Mouse (Mus musculus): ENCODE measurements around the gene Iqcb1.
"Not testable (repeated sequence)": the region's sequence is repeated elsewhere in the genome, so short reads cannot be mapped to it uniquely, and the experiment has no call there.

The Iqcb1 gene

DNA sequence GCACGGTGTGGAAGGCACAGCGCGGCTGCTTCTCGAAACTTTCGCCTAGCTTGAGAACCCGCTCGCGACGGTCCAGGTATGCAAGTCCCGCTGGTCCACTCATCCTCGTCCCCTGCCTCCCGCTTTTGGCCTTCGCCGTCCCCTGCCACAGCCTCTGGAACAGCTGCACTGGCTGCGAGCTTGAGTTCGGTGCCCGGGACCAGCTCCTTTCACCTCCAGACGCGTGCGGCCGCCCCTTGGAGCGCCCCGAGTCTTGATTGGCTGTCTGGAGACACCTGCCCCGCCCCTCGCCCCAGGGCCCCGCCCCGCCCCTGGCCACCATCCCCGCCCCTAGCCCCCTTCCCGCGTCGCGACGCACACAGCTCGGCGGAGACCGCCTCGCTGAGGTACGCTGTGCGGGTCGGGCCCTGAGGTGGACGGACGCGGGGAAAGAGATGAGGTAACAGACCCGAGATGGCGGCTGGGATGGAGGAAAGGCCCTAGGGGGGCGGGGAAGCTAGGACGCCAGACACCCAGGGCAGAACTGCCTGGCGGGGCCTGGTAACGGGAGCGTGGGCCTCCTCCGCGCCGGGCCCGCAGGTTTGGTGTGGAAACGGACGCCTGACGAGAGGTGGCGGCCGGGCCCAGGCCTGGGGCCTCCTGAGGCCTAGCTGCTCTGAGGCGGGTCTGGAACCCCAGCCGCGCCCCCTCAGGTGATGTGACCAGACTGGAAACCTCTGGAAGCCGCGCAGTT, at the start of gene Iqcb1:
Iqcb1 (plus strand) TSS at position 332 of the 733 bp plus-strand sequence.
- peak; percentile 76 to 81 for DNase-seq (ENCODE audit: low spot score in 2 of 2)

DNA sequence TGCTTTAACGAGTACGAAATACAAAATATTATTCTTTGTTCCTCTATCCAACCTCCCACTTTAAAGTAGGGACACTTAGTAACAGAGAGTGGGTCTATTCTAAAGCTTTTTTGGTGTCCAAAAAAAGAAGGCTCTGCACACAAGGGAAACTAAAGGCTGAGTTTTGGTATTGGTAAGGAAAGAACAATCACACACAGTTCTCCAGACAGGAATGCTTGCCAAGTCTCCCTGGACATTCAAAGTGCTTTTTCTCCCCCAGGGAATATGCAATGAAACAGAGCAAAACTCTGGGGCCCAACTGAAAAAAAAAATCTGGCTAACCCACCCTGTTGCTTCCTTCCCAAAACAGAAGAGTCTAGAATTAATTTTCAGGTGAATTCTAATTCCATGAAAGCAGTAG, 44.0 kb upstream of the Iqcb1 start:
- no peak for DNase-seq (ENCODE audit: low spot score in 2 of 2)

DNA sequence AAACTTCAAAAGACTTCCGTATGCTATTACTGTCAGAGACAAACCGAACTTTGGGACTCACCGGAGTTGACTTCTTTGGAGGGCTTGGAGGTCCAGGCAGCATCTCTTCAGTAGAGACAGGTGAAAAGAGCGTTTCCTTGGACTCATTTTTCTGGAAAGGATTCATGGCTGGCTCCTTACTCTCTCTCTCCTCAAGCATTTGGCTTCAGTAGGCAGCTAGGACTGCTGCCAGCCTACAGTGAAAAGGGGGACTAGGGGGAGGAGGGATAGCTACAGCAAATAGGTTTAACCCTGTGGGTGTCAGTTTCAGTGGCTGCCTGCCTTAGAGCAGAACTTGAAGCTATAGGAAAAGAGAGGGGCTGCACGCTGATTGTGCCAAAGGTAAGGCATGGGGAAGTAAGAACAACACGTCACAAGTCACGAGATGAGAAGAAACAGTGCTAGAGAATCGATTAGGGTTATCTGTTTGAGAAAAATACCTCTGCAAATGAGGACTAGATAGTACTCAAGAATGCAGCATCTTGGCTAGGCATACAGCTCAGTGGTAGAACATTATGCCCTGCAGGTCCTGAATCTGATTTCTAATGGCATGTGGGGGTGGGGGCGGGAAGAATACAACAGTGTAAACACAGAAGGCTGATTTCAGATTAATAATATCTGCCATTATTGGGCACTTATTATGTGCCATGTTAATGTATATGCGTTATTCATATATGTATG, 43.4 kb upstream of the Iqcb1 start, which contains the start of gene Slc15a2:
Slc15a2 (minus strand) TSS at position 369 of the 720 bp plus-strand sequence.
- DNase-seq (ENCODE audit: low spot score in 2 of 2), result no peak

DNA sequence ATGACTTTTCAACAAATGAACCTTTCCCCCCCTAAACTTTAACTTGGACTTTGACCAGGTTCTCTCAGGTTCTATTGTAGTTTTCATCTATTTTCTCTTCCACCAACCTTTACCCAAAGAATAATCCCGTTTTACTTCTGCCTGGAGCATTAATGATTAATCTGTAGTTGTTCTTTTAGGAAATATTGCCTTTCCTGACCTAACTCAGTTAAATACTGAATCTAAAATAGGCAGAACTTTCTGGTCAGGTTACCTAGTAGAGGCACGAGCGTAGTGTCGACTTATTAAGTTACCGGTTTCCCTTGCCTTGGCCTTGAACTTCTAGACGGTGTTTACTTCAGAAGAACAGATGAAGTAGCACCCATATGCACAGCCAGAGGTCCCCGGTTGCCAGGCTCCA, 41.7 kb upstream of the Iqcb1 start:
- DNase-seq (ENCODE audit: low spot score in 2 of 2), result no peak

DNA sequence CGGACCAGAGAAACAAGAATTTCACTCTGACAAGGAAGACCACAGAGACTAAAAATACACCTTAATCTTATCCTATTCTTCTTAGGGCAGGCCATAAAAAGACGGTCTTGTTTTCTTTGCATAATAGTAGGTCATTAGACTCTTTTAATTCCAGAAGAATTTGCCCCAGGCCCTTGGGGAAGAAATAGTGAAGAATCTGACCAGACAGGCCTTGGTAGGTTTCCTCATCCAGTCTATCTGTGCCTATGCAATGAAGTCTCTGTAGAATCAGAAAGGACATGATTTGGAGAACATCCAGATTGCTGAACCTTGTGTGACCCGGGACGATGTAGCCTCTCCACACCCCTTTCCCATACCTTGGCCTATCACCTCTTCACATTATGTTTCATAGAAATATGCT, 38.0 kb upstream of the Iqcb1 start:
- no peak for DNase-seq (ENCODE audit: low spot score in 2 of 2)

DNA sequence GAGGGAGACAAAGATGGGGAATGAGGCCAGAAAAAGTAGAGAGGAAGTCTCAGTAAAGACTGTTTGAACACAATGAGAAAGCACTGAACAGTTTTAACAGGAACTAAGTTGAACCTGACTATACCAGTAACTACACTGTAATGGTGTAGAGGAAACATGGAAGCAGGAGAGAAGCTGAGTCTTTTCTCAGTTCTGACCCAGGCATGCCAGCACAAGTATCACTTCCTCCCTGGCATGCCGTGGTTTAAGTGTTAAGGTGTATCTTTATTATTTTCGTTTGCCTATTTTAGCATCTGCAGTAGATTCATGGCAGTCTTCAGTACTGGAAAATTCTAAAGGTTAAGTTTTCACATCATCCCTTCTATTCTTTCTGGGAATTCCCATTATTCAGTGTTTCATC, 33.2 kb upstream of the Iqcb1 start:
- DNase-seq (ENCODE audit: low spot score in 2 of 2), result no peak

DNA sequence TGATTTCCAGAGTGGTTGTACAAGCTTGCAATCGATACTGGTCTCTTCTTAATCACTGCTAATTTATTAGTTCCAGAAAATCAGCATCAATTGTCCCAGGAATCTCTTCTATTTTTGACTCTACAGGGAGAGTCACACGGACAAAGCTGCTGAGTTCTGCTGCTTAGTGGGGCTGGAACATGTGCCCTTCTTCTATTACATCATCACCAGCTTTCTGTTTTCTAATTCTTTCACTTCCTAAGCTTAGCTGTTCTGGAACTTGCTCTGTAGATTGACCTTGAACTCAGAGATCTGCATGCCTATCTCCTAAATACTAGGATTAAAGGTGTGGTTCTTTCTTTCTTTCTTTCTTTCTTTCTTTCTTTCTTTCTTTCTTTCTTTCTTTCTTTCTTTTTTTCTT, 29.9 kb upstream of the Iqcb1 start:
- no peak for DNase-seq (ENCODE audit: low spot score in 2 of 2)

DNA sequence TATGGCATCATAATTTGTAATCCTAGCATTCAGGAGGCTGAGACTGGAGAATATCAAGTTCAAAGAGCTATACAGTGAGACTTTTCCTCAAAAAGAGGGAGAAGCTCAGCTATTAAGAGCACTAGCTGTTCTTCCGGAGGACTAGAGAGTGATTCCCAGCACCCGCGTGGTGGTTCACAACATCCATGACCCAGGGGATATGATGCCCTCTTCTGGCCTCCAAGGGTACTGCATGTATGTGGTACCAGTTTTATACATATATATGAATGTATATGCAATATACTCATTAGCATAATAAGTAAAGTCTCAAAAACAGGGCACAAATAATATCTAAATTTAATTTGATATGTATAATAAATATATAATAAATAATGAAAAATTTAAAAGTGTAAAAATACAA, 25.8 kb upstream of the Iqcb1 start:
- no peak for DNase-seq (ENCODE audit: low spot score in 2 of 2)

DNA sequence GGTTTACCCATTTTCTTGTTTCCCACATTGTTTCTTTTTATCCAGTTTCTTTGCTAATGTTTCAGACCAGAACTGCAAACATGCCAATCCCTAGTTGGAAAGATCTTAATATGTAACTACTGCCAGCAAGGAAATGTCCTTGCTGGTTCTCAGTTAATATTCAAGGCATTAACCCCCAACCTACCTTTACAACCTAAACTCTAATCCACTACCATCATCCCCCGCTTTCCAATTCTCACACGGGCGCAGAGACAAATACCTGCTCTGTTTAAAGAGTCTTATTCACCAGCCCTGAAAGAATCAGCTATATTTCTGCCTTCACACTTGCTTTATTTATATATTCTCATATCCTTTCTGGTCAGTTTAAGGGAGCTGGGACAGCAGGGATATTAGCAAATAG, 19.6 kb upstream of the Iqcb1 start:
- DNase-seq (ENCODE audit: low spot score in 2 of 2), result no peak

DNA sequence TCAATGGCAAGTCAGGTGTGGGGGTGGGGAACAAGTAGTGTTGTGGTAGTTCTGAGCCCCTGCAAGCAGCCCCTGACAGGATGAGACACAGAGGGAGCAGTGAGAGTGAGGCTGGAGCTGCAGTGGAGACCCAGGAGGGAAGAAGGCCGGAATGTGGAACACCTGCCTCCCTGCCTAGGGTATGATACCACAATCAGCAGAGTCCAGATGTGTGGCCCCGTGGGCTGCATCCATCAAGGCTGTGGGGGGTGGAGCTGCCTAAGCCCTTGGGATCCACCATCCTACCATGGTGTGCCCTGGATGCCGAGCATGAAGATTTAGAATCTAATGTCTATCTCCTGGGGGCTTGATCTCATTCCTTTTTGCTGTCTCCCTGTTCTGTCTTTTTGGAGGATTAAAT, 14.5 kb upstream of the Iqcb1 start:
- DNase-seq (ENCODE audit: low spot score in 2 of 2), result no peak

DNA sequence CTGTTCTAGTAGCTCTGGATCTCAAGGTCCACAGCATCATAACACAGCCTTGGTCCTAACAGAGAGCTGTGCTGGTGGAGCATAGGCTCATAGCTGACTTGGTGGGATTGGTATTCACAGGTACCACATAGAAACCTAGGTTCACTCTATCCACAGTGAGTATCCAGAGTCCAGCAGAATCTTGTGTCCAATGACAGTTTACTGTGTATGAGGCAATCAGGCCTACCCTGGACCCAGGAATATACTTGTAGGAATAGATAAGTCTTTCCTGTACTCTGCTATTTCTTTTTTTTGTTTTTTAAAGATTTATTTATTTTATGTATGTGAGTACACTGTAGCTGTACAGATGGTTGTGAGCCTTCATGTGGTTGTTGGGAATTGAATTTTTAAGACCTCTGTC, 11.3 kb upstream of the Iqcb1 start:
- no peak for DNase-seq (ENCODE audit: low spot score in 2 of 2)

DNA sequence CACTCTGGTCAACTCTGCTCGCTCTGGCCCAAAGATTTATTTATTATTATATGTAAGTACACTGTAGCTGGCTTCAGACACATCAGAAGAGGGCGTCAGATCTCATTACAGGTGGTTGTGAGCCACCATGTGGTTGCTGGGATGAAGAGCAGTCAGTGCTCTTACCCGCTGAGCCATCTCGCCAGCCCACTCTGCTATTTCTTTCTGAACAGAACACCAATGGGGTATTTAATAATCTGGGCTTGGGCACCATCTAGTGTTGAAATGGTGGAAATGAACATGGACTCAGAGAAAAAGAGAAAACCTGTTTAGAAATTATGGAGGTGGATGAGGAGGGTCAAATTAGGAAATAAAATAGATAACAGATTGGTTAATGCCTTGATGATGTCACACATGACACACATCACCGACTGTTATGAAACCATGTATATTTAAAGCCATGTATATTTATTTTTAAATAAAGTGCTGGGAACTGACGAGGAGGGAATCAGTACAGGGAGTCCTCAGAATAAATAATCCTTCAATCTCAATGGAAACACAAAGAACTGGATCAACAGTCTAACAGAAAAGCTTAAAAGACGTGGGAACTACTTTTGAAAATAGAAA, 10.8 kb upstream of the Iqcb1 start:
- peak; percentile 42 to 62 for DNase-seq (ENCODE audit: low spot score in 2 of 2)

DNA sequence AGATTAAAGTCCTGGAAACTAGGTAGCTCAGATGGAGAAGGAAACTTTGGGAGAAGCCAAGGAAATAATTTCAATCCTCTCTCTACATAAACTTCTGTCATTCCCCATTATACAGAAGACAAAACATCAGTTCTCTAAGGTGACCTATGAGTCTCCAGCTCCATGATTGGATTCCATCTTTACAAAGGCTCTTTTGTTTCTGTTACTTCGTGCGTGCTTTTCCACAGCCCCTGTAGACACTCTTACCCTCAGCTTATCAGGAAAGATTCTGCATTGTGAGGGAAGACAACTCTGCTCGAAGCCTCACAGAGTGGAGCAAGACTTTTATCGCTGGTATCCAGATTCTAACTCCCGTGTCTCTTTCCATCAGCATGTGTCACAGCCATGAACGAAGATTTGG, 8.2 kb upstream of the Iqcb1 start:
- no peak for DNase-seq (ENCODE audit: low spot score in 2 of 2)

DNA sequence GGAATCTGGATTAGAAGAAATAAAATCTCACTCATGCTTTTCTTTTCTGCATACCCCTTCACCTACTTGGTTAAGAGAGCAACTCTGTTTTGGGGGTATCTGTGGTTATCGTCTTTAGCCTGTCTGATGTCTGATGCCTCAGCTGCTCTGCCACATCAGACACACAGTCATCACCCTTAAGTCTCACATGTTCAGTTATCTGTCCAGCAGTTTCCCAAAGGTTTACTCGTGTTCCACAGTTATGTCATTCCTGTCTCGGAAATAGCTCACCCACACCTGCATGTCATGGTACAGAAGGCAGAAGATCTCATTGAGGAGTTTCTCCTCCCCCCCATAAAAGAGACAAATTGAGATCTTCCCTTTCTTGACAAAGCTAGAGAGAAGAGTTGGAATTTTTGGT, 7.4 kb upstream of the Iqcb1 start:
- no peak for DNase-seq (ENCODE audit: low spot score in 2 of 2)

DNA sequence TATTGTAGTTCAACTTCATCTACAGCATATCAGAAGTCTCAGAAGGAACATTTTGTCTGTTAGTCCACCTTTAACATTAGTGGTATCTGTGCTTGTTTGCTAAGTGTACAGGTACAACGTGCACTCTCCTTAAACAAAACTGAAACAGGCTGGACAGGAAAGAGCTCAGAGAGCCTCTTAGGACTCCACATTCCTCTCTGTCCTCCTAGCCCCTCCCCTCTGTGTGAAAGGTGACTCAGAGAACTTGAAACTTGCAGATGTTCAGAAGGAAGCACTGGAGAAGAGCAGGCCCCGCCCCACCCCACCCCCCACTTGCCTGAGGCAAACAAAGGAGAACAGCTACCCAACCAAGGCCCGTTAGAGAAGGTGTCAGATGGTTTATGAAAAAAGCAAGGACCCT, 6.7 kb upstream of the Iqcb1 start:
- no peak for DNase-seq (ENCODE audit: low spot score in 2 of 2)

DNA sequence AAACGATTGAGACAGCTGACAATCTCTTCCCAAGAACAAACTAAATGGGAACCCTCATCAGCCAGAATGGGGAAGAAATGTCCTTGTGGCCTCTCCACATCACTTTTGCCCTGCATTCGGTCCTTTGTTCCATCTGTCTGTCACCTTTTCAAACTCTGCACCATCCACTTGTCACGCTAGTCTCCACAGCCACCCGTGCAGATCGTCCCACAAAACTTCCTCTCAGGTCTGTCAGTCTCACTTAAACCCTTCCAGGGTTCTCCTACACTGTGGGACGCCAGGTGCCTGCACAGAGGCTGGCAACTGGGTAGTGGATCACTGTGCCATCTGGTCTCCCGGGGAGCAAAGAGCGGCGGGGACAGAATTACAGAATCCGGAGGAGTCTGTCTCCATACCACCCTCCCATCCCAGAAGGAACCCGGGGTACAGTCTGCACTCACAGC, 553 bp upstream of the Iqcb1 start:
- DNase-seq (ENCODE audit: low spot score in 2 of 2), result no peak

DNA sequence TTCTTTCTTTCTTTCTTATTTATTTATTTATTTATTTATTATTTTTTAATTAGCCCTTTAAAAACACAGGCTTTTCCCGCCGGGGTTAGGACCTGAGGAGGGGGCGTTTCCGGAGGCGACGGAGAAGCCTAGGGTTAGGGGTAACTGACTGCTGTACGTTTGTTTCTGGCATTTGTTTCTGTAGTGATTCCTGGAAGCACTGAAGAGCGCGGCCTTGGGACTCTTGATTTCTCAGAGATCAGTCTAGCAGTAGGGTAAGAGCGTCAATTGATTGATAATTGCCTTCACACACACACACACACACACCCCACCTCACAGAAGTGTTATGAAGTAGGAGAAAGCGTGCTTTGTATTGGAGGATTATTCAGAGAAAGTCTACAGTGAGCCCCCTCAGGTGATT, 635 bp downstream of the Iqcb1 start:
- DNase-seq (ENCODE audit: low spot score in 2 of 2), result no peak

DNA sequence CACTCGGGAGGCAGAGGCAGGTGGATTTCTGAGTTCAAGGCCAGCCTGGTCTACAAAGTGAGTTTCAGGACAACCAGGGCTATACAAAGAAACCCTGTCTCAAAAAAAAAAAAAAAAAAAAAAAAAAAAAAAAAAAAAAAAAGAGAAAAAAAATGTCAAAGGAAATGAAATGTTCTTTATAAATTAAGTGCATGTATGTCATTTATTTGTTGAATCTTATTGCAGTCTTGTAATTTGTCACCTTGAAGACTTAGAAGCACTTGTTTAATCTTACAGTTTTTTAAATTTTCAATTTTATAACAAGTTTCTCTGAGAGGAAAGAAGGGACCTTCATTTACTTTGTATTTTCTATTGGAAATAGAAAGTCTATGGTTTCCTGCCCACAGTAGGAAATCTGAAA, 18.7 kb downstream of the Iqcb1 start:
- DNase-seq (ENCODE audit: low spot score in 2 of 2), result not testable (repeated sequence)

DNA sequence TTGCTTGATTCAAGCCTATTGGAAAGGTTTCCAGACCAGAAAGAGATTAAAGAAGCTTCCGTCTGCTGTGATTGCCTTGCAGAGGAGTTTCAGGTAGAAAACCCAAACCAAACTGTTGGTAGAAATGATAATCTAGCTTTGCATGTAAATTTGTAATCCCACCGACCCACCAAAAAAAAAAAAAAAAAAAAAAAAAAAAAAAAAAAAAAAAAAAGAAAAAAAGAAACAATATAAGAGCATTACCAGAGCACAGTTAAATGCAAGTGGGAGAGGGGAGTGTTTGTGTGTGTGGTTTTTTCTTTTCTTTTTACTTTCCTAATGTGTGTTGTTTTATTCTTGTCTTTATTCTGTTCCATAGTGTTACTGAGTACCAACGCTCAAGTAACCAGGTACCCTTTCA, 23.0 kb downstream of the Iqcb1 start:
- DNase-seq (ENCODE audit: low spot score in 2 of 2), result no peak

DNA sequence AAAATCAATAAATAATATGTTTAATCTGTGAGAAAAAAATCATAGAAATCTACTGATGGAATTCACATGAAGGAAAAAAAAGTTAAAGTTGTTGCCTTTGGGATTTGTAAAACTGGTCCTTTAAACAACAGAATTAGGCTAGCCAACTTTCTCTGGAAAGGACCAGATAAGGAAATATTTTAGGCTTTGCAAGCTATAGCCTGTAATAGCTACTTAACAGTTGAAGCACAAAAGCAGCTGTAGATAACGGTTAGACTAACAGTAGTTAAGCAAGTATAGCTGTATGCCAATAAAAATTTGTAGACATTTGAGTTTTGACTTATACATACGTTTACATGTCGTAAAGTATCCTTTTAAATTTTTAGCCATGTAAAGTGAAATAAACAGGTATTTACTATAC, 35.4 kb downstream of the Iqcb1 start:
- no peak for DNase-seq (ENCODE audit: low spot score in 2 of 2)

DNA sequence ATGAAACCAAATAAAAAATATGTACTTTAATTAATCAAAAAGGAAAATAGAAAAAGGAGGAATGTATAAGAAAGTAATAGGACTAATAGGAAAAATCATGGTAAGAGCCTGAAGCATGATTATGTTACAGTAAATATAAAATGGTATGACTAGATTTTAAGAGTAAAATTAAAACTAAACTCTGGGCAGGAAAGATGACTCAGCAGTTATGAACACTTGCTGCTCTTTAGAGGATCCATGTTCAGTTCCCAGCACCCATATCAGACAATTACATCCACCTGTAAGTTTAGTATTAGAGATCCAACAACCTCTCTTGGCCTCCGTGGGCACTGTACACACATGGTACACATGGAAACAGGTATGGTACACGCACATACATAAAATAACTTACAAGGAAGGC, 41.3 kb downstream of the Iqcb1 start:
- no peak for DNase-seq (ENCODE audit: low spot score in 2 of 2)

DNA sequence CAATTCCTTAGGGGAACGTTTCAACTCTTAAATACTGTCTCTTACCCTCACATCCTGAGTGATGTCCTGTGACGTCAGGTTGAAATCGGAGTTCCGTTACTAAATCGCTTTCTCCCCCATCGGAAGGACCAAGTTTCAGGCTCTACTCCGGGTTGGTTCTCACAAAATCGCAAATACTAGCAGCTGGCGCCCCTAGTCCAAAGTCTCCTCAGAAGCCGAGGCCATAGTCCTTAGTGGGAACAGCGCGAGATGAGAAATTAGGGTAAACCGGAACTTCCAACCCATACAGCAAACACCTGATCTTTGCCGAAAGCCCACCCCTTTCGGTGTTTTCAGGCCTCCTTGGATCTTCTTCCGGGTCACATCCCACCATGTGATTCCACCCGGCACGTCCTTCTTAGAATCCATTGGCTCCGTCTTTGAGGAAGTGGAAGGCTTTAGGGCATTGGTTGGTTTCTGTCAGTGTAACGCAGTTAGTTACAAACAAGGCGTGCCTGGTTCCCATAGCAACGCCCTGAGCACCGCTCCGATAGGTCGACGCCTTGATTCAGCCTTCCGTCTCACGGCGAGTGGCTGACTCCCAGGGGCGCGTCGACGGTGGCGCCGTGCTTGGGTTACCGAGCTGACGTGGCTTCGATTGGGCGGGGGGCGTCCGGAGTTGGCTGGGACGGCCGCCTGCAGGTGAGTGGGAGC, 46.5 kb downstream of the Iqcb1 start, which contains the start of the genes Eaf2 and Golgb1:
Eaf2 (minus strand) TSS at position 421 of the 693 bp plus-strand sequence.
Golgb1 (plus strand) TSS at position 558 of the 693 bp plus-strand sequence.
- peak; percentile 91 to 96 for DNase-seq (ENCODE audit: low spot score in 2 of 2)
